Mouse (Mus musculus) CD4-positive naive resting alpha-beta T cell, adult 57 days (primary cell): ENCODE results near the gene Mcpt9. TPM values are rescaled to one million over a fixed set of nuclear protein-coding genes. Genes with fewer than 3 reads are reported as not detected.

ENCODE experiments used
- total RNA-seq: library from RNA; stranded (reverse); gene quantifications from one replicate; pipeline ENCODE4 v1.2.4, GENCODE M21; 2023

Mcpt9 gene
- not detected for total RNA-seq

GRCm38 (mm10) chr14:56030395-56030794 is at the start of gene Mcpt9:
Gene Mcpt9, minus strand, starts transcription at chr14:56030495.

GRCm38 (mm10) chr14:56062213-56062612 is 31.9 kb upstream of the Mcpt9 start, which contains the start of gene Mcpt4:
Gene Mcpt4, minus strand, starts transcription at chr14:56062313.

GRCm38 (mm10) chr14:56041792-56042191 is 11.5 kb upstream of the Mcpt9 start, which contains the start of gene Mcpt2:
Gene Mcpt2, plus strand, starts transcription at chr14:56042041.

GRCm38 (mm10) chr14:56017671-56018070 is 12.6 kb downstream of the Mcpt9 start, which contains the start of gene Mcpt1:
Gene Mcpt1, plus strand, starts transcription at chr14:56017971.

Other genes starting within 250 kb of the Mcpt9 start
- gene Adcy4, start 246.4 kb downstream of the Mcpt9 start, total RNA-seq = 0.27 TPM
- 67.6 TPM for gene Ripk3, start 241.6 kb downstream of the Mcpt9 start, total RNA-seq
- not detected for gene Nfatc4, start 207.4 kb downstream of the Mcpt9 start, total RNA-seq
- 1.0 TPM for gene Nynrin, start 176.5 kb downstream of the Mcpt9 start, total RNA-seq
- not detected for gene Cbln3, start 146.1 kb downstream of the Mcpt9 start, total RNA-seq
- 65.3 TPM for gene Khnyn, start 145.5 kb downstream of the Mcpt9 start, total RNA-seq
- 33.1 TPM for gene Sdr39u1, start 130.2 kb downstream of the Mcpt9 start, total RNA-seq
- not detected for gene Cma1, start 85.8 kb downstream of the Mcpt9 start, total RNA-seq
- gene Cma2, start 79.5 kb downstream of the Mcpt9 start, total RNA-seq = not detected
- gene Mcpt1, start 12.5 kb downstream of the Mcpt9 start, total RNA-seq = not detected
- not detected for gene Mcpt2, start 11.5 kb upstream of the Mcpt9 start, total RNA-seq
- gene Mcpt4, start 31.8 kb upstream of the Mcpt9 start, total RNA-seq = not detected
- 3.9 TPM for gene Mcpt8, start 54.8 kb upstream of the Mcpt9 start, total RNA-seq
- not detected for gene Ctsg, start 72.1 kb upstream of the Mcpt9 start, total RNA-seq
- gene Gzme, start 90.1 kb upstream of the Mcpt9 start, total RNA-seq = not detected
- not detected for gene Gzmd, start 102.1 kb upstream of the Mcpt9 start, total RNA-seq
- gene Gzmg, start 129.1 kb upstream of the Mcpt9 start, total RNA-seq = not detected
- gene Gzmn, start 144.1 kb upstream of the Mcpt9 start, total RNA-seq = not detected
- not detected for gene Gzmf, start 180.9 kb upstream of the Mcpt9 start, total RNA-seq
- not detected for gene Gzmc, start 204.2 kb upstream of the Mcpt9 start, total RNA-seq
- gene Gzmb, start 231.8 kb upstream of the Mcpt9 start, total RNA-seq = 2.0 TPM